Mouse (Mus musculus) bone marrow, adult 2 months (tissue): ENCODE measurements around the gene Ank2.

ENCODE experiments used
- CTCF ChIP-seq: fragments of 200-500 bp; IDR thresholded peaks from 2 replicates; pipeline ENCODE4 v1.5.1; 2011; ENCODE audit warnings: low read length, control low read depth; ENCODE audit not compliant: control insufficient read depth, insufficient read depth
- POLR2A ChIP-seq: fragments of 200-500 bp; IDR thresholded peaks from 2 replicates; pipeline ENCODE4 v1.6.1; 2011; ENCODE audit warnings: low read depth, mild to moderate bottlenecking, control low read depth, low read length, borderline replicate concordance; ENCODE audit not compliant: control insufficient read depth

GRCm38 (mm10) chr3:127369529-127369928 is 129.6 kb downstream of the Ank2 start:
- TF ChIP-seq CTCF (no peak), POLR2A (no peak)
